In genomic region chr6:88037471-88038045, GRCm38 (mm10) we compare ENCODE assay signal across 21 mouse cellular contexts. TPM values are rescaled to one million over a fixed set of nuclear protein-coding genes. Genes with fewer than 3 reads are reported as not detected.
DNase-seq lines count a peak whose midpoint lies in the region; ATAC-seq and TF ChIP-seq lines count a peak whose summit lies in the region.
"Had no signal": no experiment of that assay in that cellular context is flagged by ENCODE, and none has a peak within 500 bp of the region (broad histone marks: within the 10 kb centered on the region; RNA-seq: fewer than 3 reads in every experiment).

No protein-coding gene starts in this region.

- no peak for TF ChIP-seq CTCF in liver, postnatal 0 days (IDR thresholded peaks at IDR 0.05; ENCODE audit: low read depth)
- no peak for TF ChIP-seq CTCF in brain, embryonic 14.5 days (IDR thresholded peaks at IDR 0.05; ENCODE audit: borderline replicate concordance, extremely low read depth, insufficient read depth, insufficient read length)

- ATAC-seq in kidney, embryonic 16.5 days (ENCODE audit: low FRiP score, low TSS enrichment): no peak
- peak; percentile 28; the same call in 1 of the 2 replicates for ATAC-seq in liver, postnatal 0 days
- ATAC-seq: CD4-positive, CD25-positive, alpha-beta regulatory T cell, adult 4 months; intestine, postnatal 0 days had no signal

- H3K36me3 ChIP-seq in kidney, embryonic 16.5 days (ENCODE audit: insufficient read depth, low read length): peaks cover 13% of the 10 kb centered on the region
- H3K36me3 ChIP-seq in liver, postnatal 0 days (replicated peaks; ENCODE audit: insufficient read depth, low read length): peaks cover 25% of the 10 kb centered on the region
- H3K36me3 ChIP-seq: hindbrain, embryonic 15.5 days had no signal

- H3K4me3 ChIP-seq in kidney, embryonic 16.5 days (ENCODE audit: low read length): no peak overlapping the region
- H3K4me3 ChIP-seq in liver, postnatal 0 days (ENCODE audit: low read depth, low read length): no peak overlapping the region
- H3K4me3 ChIP-seq: forebrain, embryonic 12.5 days; heart, embryonic 13.5 days; hindbrain, embryonic 15.5 days; neural tube, embryonic 12.5 days had no signal

- no peak overlapping the region for H3K27ac ChIP-seq in kidney, embryonic 16.5 days (ENCODE audit: low read length)
- H3K27ac ChIP-seq in liver, postnatal 0 days (ENCODE audit: low read depth): peak overlapping the region; percentile 19; the same call in 1 of the 2 replicates
- H3K27ac ChIP-seq: forebrain, embryonic 12.5 days; heart, embryonic 13.5 days; hindbrain, embryonic 15.5 days; liver, embryonic 14.5 days; neural tube, embryonic 12.5 days had no signal

- peaks cover 3% of the 10 kb centered on the region for H3K4me1 ChIP-seq in kidney, embryonic 16.5 days (ENCODE audit: insufficient read depth, low read length)
- peaks cover 23% of the 10 kb centered on the region for H3K4me1 ChIP-seq in liver, postnatal 0 days (ENCODE audit: insufficient read depth)
- H3K4me1 ChIP-seq: neural tube, embryonic 12.5 days had no signal

- no peak for TF ChIP-seq POLR2A in brain, embryonic 14.5 days (IDR thresholded peaks at IDR 0.05; ENCODE audit: borderline replicate concordance, extremely low read depth, insufficient read depth, insufficient read length, poor library complexity, severe bottlenecking)

- H3K9me3 ChIP-seq in kidney, embryonic 16.5 days (ENCODE audit: low read length): no peaks in the 10 kb centered on the region
- no peaks in the 10 kb centered on the region for H3K9me3 ChIP-seq in liver, postnatal 0 days (ENCODE audit: low read length)
- H3K9me3 ChIP-seq: forebrain, embryonic 12.5 days; G1E; heart, embryonic 13.5 days; hindbrain, embryonic 15.5 days; neural tube, embryonic 12.5 days had no signal

- H3K9ac ChIP-seq in kidney, embryonic 16.5 days (replicated peaks; ENCODE audit: low read length): no peak overlapping the region
- H3K9ac ChIP-seq in liver, postnatal 0 days (replicated peaks): no peak overlapping the region
- H3K9ac ChIP-seq: forebrain, embryonic 12.5 days; heart, embryonic 13.5 days; hindbrain, embryonic 15.5 days; liver, embryonic 14.5 days; neural tube, embryonic 12.5 days had no signal

- WGBS in kidney, embryonic 16.5 days: 77% methylated on average over 4 of the region's 4 CpGs
- WGBS in liver, postnatal 0 days (ENCODE audit: insufficient replicate concordance): 63% methylated on average over 4 of the region's 4 CpGs

- no peaks in the 10 kb centered on the region for H3K27me3 ChIP-seq in kidney, embryonic 16.5 days (ENCODE audit: insufficient read depth, low read length)
- no peaks in the 10 kb centered on the region for H3K27me3 ChIP-seq in liver, postnatal 0 days (ENCODE audit: insufficient read depth, low read length)
- H3K27me3 ChIP-seq: forebrain, embryonic 12.5 days; heart, embryonic 13.5 days; hindbrain, embryonic 15.5 days; neural tube, embryonic 12.5 days had no signal

- no peak for TF ChIP-seq EP300 in liver, postnatal 0 days (IDR thresholded peaks at IDR 0.05; ENCODE audit: low read depth)

- H3K4me2 ChIP-seq in kidney, embryonic 16.5 days (replicated peaks; ENCODE audit: low read depth, low read length): no peak overlapping the region
- H3K4me2 ChIP-seq in liver, postnatal 0 days (ENCODE audit: low read depth, low read length): no peak overlapping the region; the same call in 1 of the 2 replicates
- H3K4me2 ChIP-seq: forebrain, embryonic 12.5 days; heart, embryonic 13.5 days; hindbrain, embryonic 15.5 days; neural tube, embryonic 12.5 days had no signal

- DNase-seq in adrenal gland, adult 2 months: peak; percentile 39
- no peak for DNase-seq in adrenal gland, postnatal 10 days
- DNase-seq in kidney, postnatal 14 days: peak; percentile 25
- DNase-seq in liver, postnatal 0 days: no peak
- no peak for DNase-seq in liver
- peak; percentile 3 for DNase-seq in brain, embryonic 14.5 days (ENCODE audit: low read depth)
- DNase-seq in urinary bladder, adult 2 months (ENCODE audit: low spot score): no peak
- DNase-seq: adrenal gland, postnatal 14 days; heart, postnatal 36 days; layer of hippocampus, adult 9-11 months; lung, postnatal 10 days; thymus, postnatal 25 days had no signal

RNA-seq across cellular contexts. Expression of gene Rab7, which starts 7.5 kb away (rescaled TPM):
- 100 to 1,000 TPM; 335 to 385 TPM for total RNA-seq in adrenal gland, adult 2 months (2021)
- 90.7 and 123 TPM in 2 replicates for polyA plus RNA-seq in adrenal gland, adult 2 months (2012; rRNA removed)
- 100 to 1,000 TPM; 249 to 262 TPM for total RNA-seq in adrenal gland, postnatal 10 days (2021)
- 259 and 261 TPM in 2 replicates for polyA plus RNA-seq in kidney, embryonic 16.5 days (2015; fragmentation: Nextera tagmentation; extraction: Ambion mirVana)
- polyA plus RNA-seq in liver, postnatal 0 days (2015; fragmentation: Nextera tagmentation; extraction: Ambion mirVana): 110 and 111 TPM in 2 replicates
- polyA plus RNA-seq in brain, embryonic 14.5 days (2012; rRNA removed): 243 and 306 TPM in 2 replicates
- 400 and 428 TPM in 2 replicates for polyA plus RNA-seq in urinary bladder, adult 2 months (2012; rRNA removed)

RNA-seq across cellular contexts. Expression of gene Rpn1, which starts 46.7 kb away (rescaled TPM):
- 100 to 1,000 TPM; 287 to 305 TPM for total RNA-seq in adrenal gland, adult 2 months (2021)
- 117 and 146 TPM in 2 replicates for polyA plus RNA-seq in adrenal gland, adult 2 months (2012; rRNA removed)
- total RNA-seq in adrenal gland, postnatal 10 days (2021): 100 to 1,000 TPM; 156 to 182 TPM
- 457 and 473 TPM in 2 replicates for polyA plus RNA-seq in kidney, embryonic 16.5 days (2015; fragmentation: Nextera tagmentation; extraction: Ambion mirVana)
- 102 and 112 TPM in 2 replicates for polyA plus RNA-seq in liver, postnatal 0 days (2015; fragmentation: Nextera tagmentation; extraction: Ambion mirVana)
- 215 and 219 TPM in 2 replicates for polyA plus RNA-seq in brain, embryonic 14.5 days (2012; rRNA removed)
- 164 and 173 TPM in 2 replicates for polyA plus RNA-seq in urinary bladder, adult 2 months (2012; rRNA removed)

RNA-seq across cellular contexts. Expression of gene H1fx, which starts 56.1 kb away (rescaled TPM):
- 1 to 10 TPM; 7.4 to 9.5 TPM for total RNA-seq in adrenal gland, adult 2 months (2021)
- polyA plus RNA-seq in adrenal gland, adult 2 months (2012; rRNA removed): 17.1 and 22.1 TPM in 2 replicates
- total RNA-seq in adrenal gland, postnatal 10 days (2021): 10 to 100 TPM; 28.9 to 30.8 TPM
- 12.6 and 13.3 TPM in 2 replicates for polyA plus RNA-seq in kidney, embryonic 16.5 days (2015; fragmentation: Nextera tagmentation; extraction: Ambion mirVana)
- 2.0 and 2.5 TPM in 2 replicates for polyA plus RNA-seq in liver, postnatal 0 days (2015; fragmentation: Nextera tagmentation; extraction: Ambion mirVana)
- polyA plus RNA-seq in brain, embryonic 14.5 days (2012; rRNA removed): 153 and 175 TPM in 2 replicates
- polyA plus RNA-seq in urinary bladder, adult 2 months (2012; rRNA removed): 6.0 and 8.8 TPM in 2 replicates
- total RNA-seq: G1E had no signal
- polyA plus RNA-seq: CD4-positive, CD25-positive, alpha-beta regulatory T cell, adult 4 months; G1E had no signal

Comparison
In these comparisons a context has a peak if more than half of its experiments do, and no peak if none do; other contexts are left out.
1. DNase-seq: peak in adrenal gland, adult 2 months (single experiment), kidney, postnatal 14 days (single experiment) and brain, embryonic 14.5 days (single experiment); none in adrenal gland, postnatal 10 days (single experiment), liver, postnatal 0 days (single experiment), liver (single experiment) and urinary bladder, adult 2 months (single experiment).